28 mouse cellular contexts compared by ENCODE assay signal in genomic region chr5:143297986-143298385, GRCm38 (mm10). TPM values are rescaled to one million over a fixed set of nuclear protein-coding genes. Genes with fewer than 3 reads are reported as not detected.
A peak's percentile ranks its signal among the peaks of the same experiment; 100 is the strongest.
DNase-seq lines count a peak whose midpoint lies in the region; ATAC-seq and TF ChIP-seq lines count a peak whose summit lies in the region.
"Had no signal": no experiment of that assay in that cellular context is flagged by ENCODE, and none has a peak within 500 bp of the region (broad histone marks: within the 10 kb centered on the region; RNA-seq: fewer than 3 reads in every experiment).

No protein-coding gene starts in this region.

- ATAC-seq in lung, postnatal 0 days: peak; percentile 59
- ATAC-seq: forebrain, embryonic 14.5 days; intestine, embryonic 16.5 days; midbrain, embryonic 15.5 days had no signal

- TF ChIP-seq CTCF in lung, postnatal 0 days (IDR thresholded peaks at IDR 0.05): no peak
- no peak for TF ChIP-seq CTCF in layer of hippocampus, adult 2 months (conservative IDR thresholded peaks at IDR 0.05)

- no peak overlapping the region for H3K9ac ChIP-seq in lung, postnatal 0 days (replicated peaks; ENCODE audit: low read depth)
- H3K9ac ChIP-seq: hindbrain, embryonic 13.5 days; kidney, embryonic 15.5 days; liver, embryonic 14.5 days; midbrain, embryonic 15.5 days; neural tube, embryonic 15.5 days had no signal

- H3K4me1 ChIP-seq in lung, postnatal 0 days (ENCODE audit: insufficient read depth, low read depth, low read length): no peaks in the 10 kb centered on the region; the same call in 1 of the 2 replicates

- H3K27me3 ChIP-seq in lung, postnatal 0 days (replicated peaks; ENCODE audit: insufficient read depth, low read length): peaks cover 12% of the 10 kb centered on the region

- no peak overlapping the region for H3K27ac ChIP-seq in lung, postnatal 0 days (ENCODE audit: low read length)
- no peak overlapping the region for H3K27ac ChIP-seq in layer of hippocampus, adult 2 months
- H3K27ac ChIP-seq: hindbrain, embryonic 13.5 days; kidney, embryonic 15.5 days; liver, embryonic 14.5 days; midbrain, embryonic 15.5 days; neural tube, embryonic 15.5 days had no signal

- H3K4me3 ChIP-seq in lung, postnatal 0 days (ENCODE audit: low read depth, low read length): no peak overlapping the region
- H3K4me3 ChIP-seq in layer of hippocampus, adult 2 months: no peak overlapping the region
- H3K4me3 ChIP-seq: hindbrain, embryonic 13.5 days; kidney, embryonic 15.5 days; midbrain, embryonic 15.5 days; neural tube, embryonic 15.5 days had no signal

- no peak overlapping the region for H3K4me2 ChIP-seq in lung, postnatal 0 days (replicated peaks; ENCODE audit: low read depth, low read length)
- H3K4me2 ChIP-seq: heart, embryonic 11.5 days; hindbrain, embryonic 13.5 days; kidney, embryonic 15.5 days; midbrain, embryonic 15.5 days; neural tube, embryonic 15.5 days had no signal

- WGBS in lung, postnatal 0 days: 62% methylated on average over 9 of the region's 9 CpGs

- H3K36me3 ChIP-seq in lung, postnatal 0 days (ENCODE audit: insufficient read depth, low read length): no peaks in the 10 kb centered on the region

- H3K9me3 ChIP-seq in lung, postnatal 0 days (ENCODE audit: low read length): no peaks in the 10 kb centered on the region
- H3K9me3 ChIP-seq: hindbrain, embryonic 13.5 days; kidney, embryonic 15.5 days; midbrain, embryonic 15.5 days; neural tube, embryonic 15.5 days had no signal

- DNase-seq in kidney, postnatal 14 days: peak; percentile 15
- no peak for DNase-seq in kidney, adult 9 months
- DNase-seq in Muller cell, postnatal 12 days (ENCODE audit: inconsistent ontology term): peak; percentile 68
- peak; percentile 34 for DNase-seq in lung, postnatal 0 days (ENCODE audit: low spot score)
- peak; percentile 53 to 69 for DNase-seq in lung, postnatal 4 days
- DNase-seq in layer of hippocampus, adult 2 months (ENCODE audit: low spot score in 2 of 2): no peak
- DNase-seq in cerebellum, adult 18-20 months: no peak
- DNase-seq: adrenal gland, adult 8-10 months; cerebellum, adult 8-10 months; cerebellum, postnatal 25 days; gastrocnemius, postnatal 25 days; heart, adult 11 months; heart, postnatal 36 days; layer of hippocampus, adult 9-11 months; liver; right cerebral cortex, adult 18-20 months; spleen, adult 18-20 months; thymus, postnatal 25 days had no signal

- TF ChIP-seq EP300 in lung, postnatal 0 days (IDR thresholded peaks at IDR 0.05): no peak

RNA-seq across cellular contexts. Expression of gene Zfp853, which starts 4.6 kb away (rescaled TPM):
- polyA plus RNA-seq in lung, postnatal 0 days (2015; fragmentation: Nextera tagmentation; extraction: Ambion mirVana): 0.08 TPM in 1 of 2 replicates, not detected in the other
- total RNA-seq in layer of hippocampus, adult 2 months (2021): 1 to 10 TPM; 3.5 to 4.8 TPM
- polyA plus RNA-seq: embryonic facial prominence, embryonic 11.5 days; forebrain, embryonic 14.5 days; heart, embryonic 11.5 days; heart, embryonic 16.5 days; hindbrain, embryonic 13.5 days; intestine, embryonic 16.5 days had no signal

RNA-seq across cellular contexts. Expression of gene E130309D02Rik, which starts 17.2 kb away (rescaled TPM):
- 18.2 and 19.5 TPM in 2 replicates for polyA plus RNA-seq in lung, postnatal 0 days (2015; fragmentation: Nextera tagmentation; extraction: Ambion mirVana)
- total RNA-seq in layer of hippocampus, adult 2 months (2021): 10 to 100 TPM; 24.8 to 25.0 TPM

RNA-seq across cellular contexts. Expression of gene Zfp316, which starts 28.2 kb away (rescaled TPM):
- polyA plus RNA-seq in lung, postnatal 0 days (2015; fragmentation: Nextera tagmentation; extraction: Ambion mirVana): 1.4 and 1.6 TPM in 2 replicates
- 10 to 100 TPM; 24.0 to 24.3 TPM for total RNA-seq in layer of hippocampus, adult 2 months (2021)

RNA-seq across cellular contexts. Expression of gene Zdhhc4, which starts 31.1 kb away (rescaled TPM):
- 72.1 and 87.5 TPM in 2 replicates for polyA plus RNA-seq in lung, postnatal 0 days (2015; fragmentation: Nextera tagmentation; extraction: Ambion mirVana)
- 10 to 100 TPM; 50.1 to 56.3 TPM for total RNA-seq in layer of hippocampus, adult 2 months (2021)

RNA-seq across cellular contexts. Expression of gene Grid2ip, which starts 59.2 kb away (rescaled TPM):
- not detected in 2 replicates for polyA plus RNA-seq in lung, postnatal 0 days (2015; fragmentation: Nextera tagmentation; extraction: Ambion mirVana)
- total RNA-seq in layer of hippocampus, adult 2 months (2021): 1 to 10 TPM; 1.2 to 2.2 TPM
- total RNA-seq: gastrocnemius, postnatal 25 days; heart, postnatal 36 days had no signal

Comparison
In these comparisons a context has a peak if more than half of its experiments do, and no peak if none do; other contexts are left out.
1. DNase-seq: peak in kidney, postnatal 14 days (single experiment), Muller cell, postnatal 12 days (single experiment), lung, postnatal 0 days (single experiment) and lung, postnatal 4 days (2 of 2); none in kidney, adult 9 months (single experiment), layer of hippocampus, adult 2 months (0 of 2) and cerebellum, adult 18-20 months (0 of 2).